Mouse (Mus musculus) kidney, adult 2 months (tissue): ENCODE data around the gene Gm26620.

Experiments
- CTCF ChIP-seq: fragments of 200-500 bp; conservative IDR thresholded peaks from 2 replicates; pipeline ENCODE4 v1.5.1; 2011; ENCODE audit warnings: low read depth, mild to moderate bottlenecking, control low read depth, low read length, moderate library complexity, mixed read lengths; ENCODE audit not compliant: insufficient read depth, insufficient read length
- POLR2A ChIP-seq: fragments of 200-500 bp; IDR thresholded peaks from one replicate; pipeline ENCODE4 v1.6.1; 2011; ENCODE audit warnings: low read depth, low read length, control low read depth

DNA sequence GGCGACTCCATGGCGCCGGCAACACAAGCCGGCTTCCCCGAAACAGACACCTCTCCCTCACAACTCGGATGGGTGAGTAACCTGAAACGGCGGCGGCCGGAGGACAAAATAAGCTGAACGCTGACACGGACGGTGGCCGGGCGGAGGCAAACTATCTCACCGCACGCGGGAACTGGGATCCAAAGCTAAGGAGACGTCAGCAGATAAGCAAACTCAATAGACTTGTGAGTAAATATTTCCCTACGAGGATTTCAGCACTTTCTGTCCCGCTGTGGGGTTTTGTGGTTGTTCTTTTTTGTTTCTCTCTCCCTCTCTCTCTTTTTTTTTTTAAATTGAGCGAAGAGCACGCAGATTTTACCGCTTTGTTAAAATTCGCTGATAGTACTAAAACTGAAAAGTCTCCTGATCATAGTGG lies 17.2 kb upstream of the Gm26620 start, which contains the start of gene Atf6:
- TF ChIP-seq CTCF = no peak
- no peak for TF ChIP-seq POLR2A
